Mouse (Mus musculus) testis, adult 2 months (tissue): ENCODE data around the gene Card6. TPM values are rescaled to one million over a fixed set of nuclear protein-coding genes. Genes with fewer than 3 reads are reported as not detected.
"Not testable (repeated sequence)": the region's sequence is repeated elsewhere in the genome, so short reads cannot be mapped to it uniquely, and the experiment has no call there.

Experiments used
- H3K27ac ChIP-seq: fragments of 200-500 bp; 2 replicates; pipeline ENCODE4 v1.5.1; 2012; ENCODE audit warnings: low read depth, low read length; ENCODE audit not compliant: control insufficient read depth, insufficient read depth
- H3K27me3 ChIP-seq: fragments of 200-500 bp; 2 replicates; pipeline ENCODE4 v1.6.1; 2012; ENCODE audit warnings: mild to moderate bottlenecking, low read length, moderate library complexity; ENCODE audit not compliant: control insufficient read depth, insufficient read depth
- H3K36me3 ChIP-seq: fragments of 200-500 bp; 2 replicates; pipeline ENCODE4 v1.6.1; 2012; ENCODE audit warnings: mild to moderate bottlenecking, low read length; ENCODE audit not compliant: control insufficient read depth, insufficient read depth
- H3K4me1 ChIP-seq: fragments of 200-500 bp; 2 replicates; pipeline ENCODE4 v1.6.1; 2012; ENCODE audit warnings: low read length; ENCODE audit not compliant: control insufficient read depth, insufficient read depth
- H3K4me3 ChIP-seq: fragments of 200-500 bp; 2 replicates; pipeline ENCODE4 v1.5.1; 2012; ENCODE audit warnings: low read depth, mild to moderate bottlenecking, low read length, moderate library complexity, mixed read lengths; ENCODE audit not compliant: control insufficient read depth
- CTCF ChIP-seq: fragments of 200-500 bp; IDR thresholded peaks from 2 replicates; pipeline ENCODE4 v1.5.1; 2012; ENCODE audit warnings: low read depth, mild to moderate bottlenecking, inconsistent platforms, low read length, moderate library complexity; ENCODE audit not compliant: control insufficient read depth, insufficient read depth, insufficient replicate concordance
- POLR2A ChIP-seq: fragments of 200-500 bp; IDR thresholded peaks from 2 replicates; pipeline ENCODE4 v1.6.1; 2012; ENCODE audit warnings: low read depth, mild to moderate bottlenecking, inconsistent platforms, low read length, moderate library complexity; ENCODE audit not compliant: control insufficient read depth
- polyA plus RNA-seq: library from polyadenylated mRNA; depleted of rRNA; stranded (reverse); fragments of >200 nt; gene quantifications from 2 replicates; pipeline ENCODE4 v1.2.3, GENCODE M21; 2012

The Card6 gene
- polyA plus RNA-seq, 1 experiment: 4.8 TPM

DNA sequence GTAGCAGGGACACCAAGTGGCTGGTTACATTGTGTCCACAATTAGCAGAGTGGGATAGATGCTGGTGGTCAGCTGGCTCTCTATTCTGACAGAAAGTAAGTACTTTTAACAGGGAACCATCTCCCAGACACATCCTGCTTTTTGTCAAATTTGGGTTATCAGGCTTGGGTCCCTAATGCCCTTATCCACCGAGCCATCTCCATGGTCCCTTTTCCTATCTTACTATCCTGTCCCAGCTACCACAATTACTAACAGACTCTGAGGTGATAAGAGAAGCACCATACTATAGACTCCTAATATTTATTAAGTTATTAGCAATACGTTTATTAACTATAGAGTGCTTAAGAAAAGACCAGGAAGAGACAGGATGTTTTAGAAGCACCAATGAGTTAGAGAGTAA lies 31.0 kb upstream of the Card6 start:
- no peaks in the 10 kb centered on the region for H3K36me3 ChIP-seq
- H3K27ac ChIP-seq: no peak overlapping the region
- TF ChIP-seq POLR2A: no peak
- TF ChIP-seq CTCF: no peak

DNA sequence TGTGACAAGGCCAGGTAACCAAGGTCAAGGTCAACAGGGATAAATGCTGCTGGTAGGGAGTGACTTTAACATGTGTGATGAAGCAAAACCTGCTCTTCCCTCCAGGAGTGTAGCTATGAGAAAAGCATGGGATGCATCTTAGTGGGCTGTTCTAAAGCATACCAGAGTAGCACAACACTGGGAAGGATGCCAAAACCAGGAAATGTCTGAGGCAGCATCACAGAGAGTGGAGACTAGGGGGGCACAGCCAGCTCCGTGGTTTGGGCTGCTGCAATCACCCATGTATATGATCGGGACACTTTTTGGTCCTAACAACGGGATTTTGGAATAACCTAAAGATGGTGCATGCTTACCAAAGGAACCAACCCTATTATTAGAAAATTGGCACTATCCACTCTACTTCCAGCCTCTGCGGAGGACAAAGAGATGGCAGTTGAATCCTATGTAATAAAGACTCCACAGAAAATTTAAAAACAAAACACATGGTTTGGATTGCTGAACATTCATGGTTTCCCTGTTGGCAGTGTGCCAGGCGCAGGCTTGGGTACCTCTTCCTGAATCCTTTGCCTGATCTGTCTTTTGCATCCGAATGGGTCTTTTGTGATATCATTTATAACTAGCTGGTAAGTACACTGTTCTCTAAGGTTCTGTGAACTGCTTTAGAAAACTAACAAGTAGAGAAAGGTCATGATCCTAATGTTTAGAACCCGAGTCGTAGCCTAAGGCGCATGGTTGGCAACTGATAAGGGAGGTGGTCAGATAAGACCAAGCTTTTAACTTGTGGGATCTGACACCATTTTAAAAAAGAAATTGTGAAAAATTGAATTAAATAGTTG lies 29.9 kb upstream of the Card6 start:
- no peak overlapping the region for H3K4me3 ChIP-seq
- H3K36me3 ChIP-seq: no peaks in the 10 kb centered on the region
- TF ChIP-seq CTCF: no peak
- no peak for TF ChIP-seq POLR2A
- H3K27me3 ChIP-seq: no peaks in the 10 kb centered on the region
- no peak overlapping the region for H3K27ac ChIP-seq
- no peaks in the 10 kb centered on the region for H3K4me1 ChIP-seq

More for the DNA sequence above, 31.0 kb upstream of the Card6 start:
- Histone ChIP-seq H3K27me3 (no peaks in the 10 kb centered on the region), H3K4me1 (peaks cover 2% of the 10 kb centered on the region; the same call in 1 of the 2 replicates), H3K4me3 (no peak overlapping the region)

DNA sequence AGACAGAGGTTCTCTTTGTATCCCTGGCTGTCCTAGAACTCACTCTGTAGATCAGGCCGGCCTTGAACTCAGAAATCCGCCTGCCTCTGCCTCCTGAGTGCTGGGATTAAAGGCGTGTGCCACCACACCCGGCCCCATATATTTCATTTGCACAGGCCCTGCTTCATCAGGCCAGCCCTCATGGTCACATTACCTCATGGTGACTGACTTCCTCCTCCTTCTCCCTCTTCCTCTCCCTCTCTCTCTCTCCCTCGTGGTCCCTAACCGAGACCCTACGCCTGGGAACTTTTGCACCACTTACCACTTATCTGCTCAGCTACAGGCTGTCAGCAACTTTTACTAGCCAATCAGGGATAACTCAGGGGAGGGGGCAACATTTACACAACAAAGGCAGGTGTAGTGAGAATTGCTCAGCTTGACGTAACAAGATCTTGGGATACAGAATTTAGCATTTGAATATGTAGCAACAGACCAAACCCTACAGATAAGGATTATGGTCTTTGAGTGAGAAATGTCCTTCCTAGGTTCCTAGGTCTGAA lies 26.7 kb upstream of the Card6 start:
- no peak overlapping the region for H3K27ac ChIP-seq
- no peak overlapping the region for H3K4me3 ChIP-seq
- H3K36me3 ChIP-seq: no peaks in the 10 kb centered on the region
- H3K4me1 ChIP-seq: no peaks in the 10 kb centered on the region
- no peaks in the 10 kb centered on the region for H3K27me3 ChIP-seq
- TF ChIP-seq POLR2A: no peak
- no peak for TF ChIP-seq CTCF

DNA sequence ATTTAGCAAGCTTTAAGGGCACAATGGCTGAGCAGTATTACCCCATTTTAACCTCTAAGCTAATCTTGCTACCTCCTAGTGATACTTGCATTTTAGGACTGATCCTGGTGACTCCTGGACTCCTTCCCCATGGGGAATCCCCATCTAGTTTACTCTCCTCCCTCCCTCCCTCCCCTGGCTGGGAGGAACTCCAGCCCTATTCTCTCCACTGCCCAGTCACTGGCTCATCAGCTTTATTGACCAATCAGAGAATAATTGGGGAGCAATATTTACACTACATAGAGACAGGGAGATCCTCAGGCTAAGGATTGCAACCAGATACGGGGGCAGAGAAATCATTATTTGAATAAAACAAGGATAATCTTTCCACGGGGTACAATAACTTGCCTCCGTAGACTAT lies 25.8 kb upstream of the Card6 start:
- H3K27me3 ChIP-seq: no peaks in the 10 kb centered on the region
- no peak overlapping the region for H3K27ac ChIP-seq
- H3K4me3 ChIP-seq: no peak overlapping the region
- TF ChIP-seq CTCF (no peak), POLR2A (no peak)
- no peaks in the 10 kb centered on the region for H3K36me3 ChIP-seq
- H3K4me1 ChIP-seq: no peaks in the 10 kb centered on the region

DNA sequence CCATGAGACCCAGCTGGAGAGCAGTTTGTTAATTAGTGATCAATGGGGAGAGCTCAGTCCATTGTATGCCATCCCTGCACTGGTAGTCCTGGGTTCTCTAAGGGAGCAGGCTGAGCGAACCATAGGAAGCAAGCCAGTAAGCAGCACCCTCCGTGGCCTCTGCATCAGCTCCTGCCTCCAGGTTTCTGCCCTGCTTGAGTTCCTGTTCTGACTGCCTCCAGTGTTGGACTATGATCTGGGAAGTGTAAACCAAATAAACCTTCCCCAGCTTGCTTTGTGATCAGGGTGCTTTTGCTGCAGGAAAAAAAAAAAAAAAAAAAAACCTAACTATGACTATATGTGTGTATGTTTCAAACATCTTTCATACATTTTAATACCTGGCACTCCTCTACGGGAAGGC lies 25.0 kb upstream of the Card6 start:
- H3K4me1 ChIP-seq: no peaks in the 10 kb centered on the region
- no peak overlapping the region for H3K27ac ChIP-seq
- no peak for TF ChIP-seq POLR2A
- no peak overlapping the region for H3K4me3 ChIP-seq
- no peaks in the 10 kb centered on the region for H3K36me3 ChIP-seq
- H3K27me3 ChIP-seq: no peaks in the 10 kb centered on the region

DNA sequence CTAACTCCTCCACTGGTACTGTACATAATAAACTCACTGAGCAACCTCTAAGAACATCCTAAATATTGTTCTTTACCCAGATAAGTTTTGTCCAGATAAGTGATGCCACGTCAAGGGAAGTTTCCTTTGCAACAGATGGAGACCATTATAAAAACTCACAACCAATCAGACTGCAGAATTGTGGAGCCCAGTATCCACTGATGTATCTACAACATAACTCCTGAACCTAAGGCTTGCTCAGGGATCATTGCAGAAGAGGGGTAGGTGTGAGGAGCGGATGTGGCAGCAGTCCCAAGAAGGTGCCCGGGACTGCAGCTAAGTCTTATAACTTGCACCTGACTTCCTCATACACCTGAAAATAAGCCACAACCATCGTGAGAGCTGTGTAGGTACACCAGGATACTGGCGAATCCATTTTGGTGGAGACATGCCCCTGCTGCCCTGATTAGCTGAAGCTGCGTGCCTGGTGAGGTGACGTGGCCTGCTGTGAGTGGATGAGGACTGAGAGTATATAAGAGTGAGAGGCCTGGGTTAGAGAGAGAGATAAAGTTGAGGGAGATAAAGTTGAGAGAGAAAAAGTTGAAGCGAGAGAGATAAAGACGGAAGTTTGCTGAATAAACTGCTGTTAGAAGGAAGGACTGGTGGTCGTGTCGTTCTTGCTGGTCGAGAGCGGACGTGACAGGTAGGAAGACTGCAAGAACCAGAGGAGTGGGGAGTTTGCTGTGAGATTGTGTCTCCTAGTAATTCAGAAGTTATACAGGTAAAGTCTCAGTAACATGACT lies 22.7 kb upstream of the Card6 start:
- H3K27me3 ChIP-seq, H3K36me3 ChIP-seq, H3K4me1 ChIP-seq, H3K4me3 ChIP-seq, H3K27ac ChIP-seq: not testable (repeated sequence)

DNA sequence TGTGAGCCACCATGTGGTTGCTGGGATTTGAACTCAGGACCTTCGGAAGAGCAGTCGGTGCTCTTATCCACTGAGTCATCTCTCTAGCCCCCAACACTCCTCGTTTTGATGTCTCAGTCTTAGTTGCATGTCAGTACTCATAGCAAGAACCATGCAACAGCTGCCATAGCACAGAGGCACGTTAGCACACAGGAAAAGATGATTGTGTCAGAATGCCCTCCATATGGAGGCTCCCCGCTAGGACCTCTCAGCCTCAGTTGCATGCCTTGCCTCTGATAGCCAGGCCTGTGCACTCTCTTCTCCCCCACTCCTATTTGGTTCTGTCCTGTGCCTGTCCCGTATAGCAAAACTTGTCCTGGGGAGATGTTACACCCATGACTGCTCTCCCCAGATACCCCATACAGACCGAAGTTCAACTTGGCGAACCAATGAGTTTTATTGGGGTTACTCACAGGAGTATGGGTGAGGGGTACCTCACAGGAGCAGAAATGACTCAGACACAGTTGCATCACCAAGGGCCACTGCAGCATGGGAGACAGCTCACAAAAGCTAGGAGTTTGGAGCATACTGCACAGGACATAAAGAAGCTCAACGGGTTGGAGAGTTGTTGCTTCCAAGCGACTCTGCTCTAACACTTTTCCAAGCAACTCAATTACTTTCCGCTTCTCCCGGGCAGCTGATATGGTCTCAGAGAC lies 20.9 kb upstream of the Card6 start:
- no peaks in the 10 kb centered on the region for H3K4me1 ChIP-seq
- no peaks in the 10 kb centered on the region for H3K36me3 ChIP-seq
- H3K27ac ChIP-seq: no peak overlapping the region
- H3K4me3 ChIP-seq: no peak overlapping the region
- TF ChIP-seq CTCF (no peak), POLR2A (no peak)
- H3K27me3 ChIP-seq: no peaks in the 10 kb centered on the region
